Mouse (Mus musculus) ES-Bruce4 (cell line): ENCODE results near the gene Bbs2. TPM values are rescaled to one million over a fixed set of nuclear protein-coding genes. Genes with fewer than 3 reads are reported as not detected.

Source experiments
- H3K27ac ChIP-seq: 2 replicates; pipeline ENCODE4 v1.5.1; 2012; ENCODE audit warnings: low read length, inconsistent platforms; ENCODE audit not compliant: insufficient read depth
- H3K27me3 ChIP-seq: 2 replicates; pipeline ENCODE4 v1.6.1; 2012; ENCODE audit warnings: mild to moderate bottlenecking, low read length, inconsistent platforms; ENCODE audit not compliant: control insufficient read depth, poor library complexity, insufficient read depth, severe bottlenecking
- H3K36me3 ChIP-seq: 2 replicates; pipeline ENCODE4 v1.6.1; 2012; ENCODE audit warnings: inconsistent platforms, mild to moderate bottlenecking, low read length, moderate library complexity; ENCODE audit not compliant: control insufficient read depth, poor library complexity, insufficient read depth, severe bottlenecking
- H3K4me1 ChIP-seq: one replicate; pipeline ENCODE4 v1.8.1; 2011; ENCODE audit warnings: low read length; ENCODE audit not compliant: control insufficient read depth, insufficient read depth
- H3K4me3 ChIP-seq: 2 replicates; pipeline ENCODE4 v1.5.1; 2011; ENCODE audit warnings: low read depth, mild to moderate bottlenecking, low read length
- H3K9ac ChIP-seq: 2 replicates; pipeline ENCODE4 v1.6.1; 2012; ENCODE audit warnings: low read depth, mild to moderate bottlenecking, inconsistent platforms; ENCODE audit not compliant: poor library complexity, severe bottlenecking
- H3K9me3 ChIP-seq: replicated peaks from 2 replicates; pipeline ENCODE4 v1.6.1; 2012; ENCODE audit warnings: mild to moderate bottlenecking, low read length, inconsistent platforms; ENCODE audit not compliant: control insufficient read depth, poor library complexity, insufficient read depth, severe bottlenecking
- CTCF ChIP-seq: IDR thresholded peaks from one replicate; pipeline ENCODE4 v1.8.1; 2011; ENCODE audit warnings: low read depth, low read length
- EP300 ChIP-seq: IDR thresholded peaks from 2 replicates; pipeline ENCODE4 v1.6.1; 2011; ENCODE audit warnings: low read depth, low read length; ENCODE audit not compliant: insufficient read depth
- POLR2A ChIP-seq: IDR thresholded peaks from one replicate; pipeline ENCODE4 v1.8.1; 2011; ENCODE audit warnings: low read length; ENCODE audit not compliant: insufficient read depth
- polyA plus RNA-seq: library from polyadenylated mRNA; stranded (reverse); fragments of >200 nt; gene quantifications from 2 replicates; pipeline ENCODE4 v1.2.4, GENCODE M21; 2011; ENCODE audit warnings: low read depth; ENCODE audit not compliant: missing spikeins, insufficient read depth, insufficient read length

Gene Bbs2
- polyA plus RNA-seq, 1 experiment: 19.3 TPM

DNA sequence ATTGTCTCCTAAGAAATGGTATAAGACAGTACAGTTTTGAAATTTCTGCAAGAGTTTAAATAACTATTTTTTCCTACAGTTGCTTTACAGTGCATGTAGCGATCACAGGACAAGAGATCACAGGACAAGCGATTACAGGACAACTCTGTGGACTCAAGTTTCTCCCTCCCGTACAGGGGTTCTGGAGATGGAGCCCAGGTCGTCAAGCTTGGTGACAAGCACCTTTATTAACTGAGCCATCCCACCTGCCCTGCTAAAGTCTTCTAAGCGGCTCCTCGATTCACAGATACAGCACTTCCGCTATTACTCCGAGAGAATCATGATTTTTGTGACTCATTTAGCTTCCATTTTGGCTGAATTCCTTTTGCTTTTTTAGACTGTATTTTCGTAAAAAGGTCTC is 69.0 kb downstream of the Bbs2 start:
- no peak overlapping the region for H3K27ac ChIP-seq
- TF ChIP-seq CTCF: no peak
- TF ChIP-seq POLR2A: no peak
- no peak for TF ChIP-seq EP300
- H3K36me3 ChIP-seq: peaks cover 70% of the 10 kb centered on the region

DNA sequence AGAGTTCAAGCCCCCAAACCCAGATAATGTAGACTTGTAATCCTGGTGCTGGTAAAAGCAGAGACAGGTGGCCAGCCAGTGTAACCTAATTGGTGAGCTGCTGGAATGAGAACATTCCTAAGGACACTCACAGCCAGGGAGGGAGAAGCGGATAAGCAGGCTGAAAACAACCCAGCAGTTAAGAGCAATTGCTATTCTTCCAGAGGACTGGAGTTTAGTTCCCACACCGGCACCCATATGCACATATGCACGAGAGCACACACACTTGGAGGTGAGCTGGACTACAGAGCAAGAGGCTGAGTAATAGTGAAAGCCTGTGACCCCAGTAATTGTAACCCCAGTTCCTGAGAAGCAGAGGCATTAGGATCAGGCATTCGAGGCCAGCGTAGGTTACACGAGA is 74.8 kb downstream of the Bbs2 start:
- Histone ChIP-seq H3K36me3 (peaks cover 77% of the 10 kb centered on the region), H3K4me3 (no peak overlapping the region), H3K27ac (no peak overlapping the region), H3K27me3 (no peaks in the 10 kb centered on the region), H3K9ac (no peak overlapping the region), H3K4me1 (no peaks in the 10 kb centered on the region), H3K9me3 (no peaks in the 10 kb centered on the region)
- TF ChIP-seq CTCF (no peak), POLR2A (no peak), EP300 (no peak)

More for the DNA sequence above, 69.0 kb downstream of the Bbs2 start:
- no peak overlapping the region for H3K4me3 ChIP-seq
- H3K4me1 ChIP-seq: peaks cover 1% of the 10 kb centered on the region
- no peaks in the 10 kb centered on the region for H3K9me3 ChIP-seq
- no peak overlapping the region for H3K9ac ChIP-seq
- no peaks in the 10 kb centered on the region for H3K27me3 ChIP-seq

Other genes with a start within 250 kb of the Bbs2 start
- 28.6 and 33.5 TPM in 2 replicates for gene Amfr, start 86.1 kb downstream of the Bbs2 start, polyA plus RNA-seq
- 233 and 241 TPM in 2 replicates for gene Nudt21, start 61.9 kb downstream of the Bbs2 start, polyA plus RNA-seq
- gene Ogfod1, start 61.7 kb downstream of the Bbs2 start, polyA plus RNA-seq: 31.9 and 37.8 TPM in 2 replicates
- 3.0 TPM in 1 of 2 replicates, not detected in the other for gene Mt4, start 38.3 kb upstream of the Bbs2 start, polyA plus RNA-seq
- 3.9 and 5.4 TPM in 2 replicates for gene Mt3, start 53.7 kb upstream of the Bbs2 start, polyA plus RNA-seq
- 1,296 and 1,384 TPM in 2 replicates for gene Mt2, start 73.7 kb upstream of the Bbs2 start, polyA plus RNA-seq
- 867 and 876 TPM in 2 replicates for gene Mt1, start 80.2 kb upstream of the Bbs2 start, polyA plus RNA-seq
- gene Nup93, start 115.6 kb upstream of the Bbs2 start, polyA plus RNA-seq: 104 and 106 TPM in 2 replicates
- gene Slc12a3, start 230.3 kb upstream of the Bbs2 start, polyA plus RNA-seq: 0.20 TPM in 1 of 2 replicates, not detected in the other